Mouse (Mus musculus) thymus, adult 2 months (tissue): ENCODE results near the gene Atp5b.

Experiments
- CTCF ChIP-seq: fragments of 200-500 bp; IDR thresholded peaks from 2 replicates; pipeline ENCODE4 v1.5.1; 2012; ENCODE audit warnings: mild to moderate bottlenecking, control low read depth, low read length, moderate library complexity, borderline replicate concordance; ENCODE audit not compliant: control insufficient read depth, poor library complexity, insufficient read depth; ENCODE audit errors: extremely low read depth
- POLR2A ChIP-seq: fragments of 200-500 bp; IDR thresholded peaks from 2 replicates; pipeline ENCODE4 v1.6.1; 2012; ENCODE audit warnings: mild to moderate bottlenecking, low read length, control low read depth, moderate library complexity; ENCODE audit not compliant: control insufficient read depth, poor library complexity, insufficient read depth; ENCODE audit errors: extremely low read depth

GRCm38 (mm10) chr10:128092506-128093495, 9.7 kb downstream of the Atp5b start:
- TF ChIP-seq POLR2A = peak; percentile 3; the same call in 1 of the 2 replicates
- TF ChIP-seq CTCF = no peak
